29 mouse cellular contexts compared by ENCODE assay signal in the genomic region with DNA sequence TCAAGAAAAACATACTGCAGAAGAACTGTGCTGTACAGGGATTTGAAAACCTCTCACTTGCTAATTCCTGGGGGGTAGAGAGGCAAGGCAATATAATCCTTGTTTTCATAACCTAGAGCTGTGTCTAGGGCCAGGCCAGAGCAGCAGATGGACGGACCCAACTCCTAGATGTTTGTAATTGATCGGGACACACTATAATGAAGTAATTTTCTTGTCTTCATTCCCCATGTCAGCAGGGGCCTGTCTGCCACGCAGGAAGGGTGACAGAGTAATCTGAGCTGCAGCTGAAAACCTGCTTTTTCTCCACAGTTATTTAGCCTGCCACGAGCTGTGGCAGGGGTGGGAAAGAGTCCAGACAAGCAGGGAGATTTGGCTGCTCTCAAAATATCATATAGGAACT.
DNase-seq lines count a peak whose midpoint lies in the region; ATAC-seq lines count a peak whose summit lies in the region.
"Had no signal": no experiment of that assay in that cellular context is flagged by ENCODE, and none has a peak within 500 bp of the region (broad histone marks: within the 10 kb centered on the region; RNA-seq: fewer than 3 reads in every experiment).

No protein-coding gene starts in this region.

- H3K27ac ChIP-seq in kidney, embryonic 15.5 days, result no peak overlapping the region
- H3K27ac ChIP-seq in limb, embryonic 13.5 days, result no peak overlapping the region
- H3K27ac ChIP-seq: embryonic facial prominence, embryonic 15.5 days; heart, adult 2 months; heart, embryonic 13.5 days; limb, embryonic 15.5 days; liver, embryonic 14.5 days; lung, embryonic 15.5 days; neural tube, embryonic 12.5 days had no signal

- DNase-seq in kidney, adult 11 months, result no peak
- DNase-seq in embryo, embryonic 10 days (ENCODE audit: low spot score), result peak; percentile 25
- peak; percentile 1 for DNase-seq in embryo, embryonic 9.5 days (ENCODE audit: extremely low spot score)
- no peak for DNase-seq in right cerebral cortex, adult 18-20 months
- no peak for DNase-seq in layer of hippocampus, postnatal 25 days (ENCODE audit: extremely low spot score in 1 of 2, low spot score in 1 of 2)
- DNase-seq: adrenal gland, adult 8-10 months; cerebellum, adult 8-10 months; cerebellum, postnatal 36 days; gastrocnemius, postnatal 36 days; heart, adult 2 months; heart, postnatal 14 days; kidney, postnatal 14 days; layer of hippocampus, postnatal 36 days; lung, postnatal 4 days; midbrain, embryonic 14.5 days; right cerebral cortex, postnatal 4 days; thymus, postnatal 14 days had no signal

- H3K4me2 ChIP-seq in kidney, embryonic 15.5 days, result no peak overlapping the region
- H3K4me2 ChIP-seq in limb, embryonic 13.5 days (replicated peaks), result no peak overlapping the region
- H3K4me2 ChIP-seq: embryonic facial prominence, embryonic 15.5 days; heart, embryonic 13.5 days; limb, embryonic 15.5 days; lung, embryonic 15.5 days; neural tube, embryonic 12.5 days had no signal

- no peaks in the 10 kb centered on the region for H3K9me3 ChIP-seq in kidney, embryonic 15.5 days (replicated peaks)
- no peaks in the 10 kb centered on the region for H3K9me3 ChIP-seq in limb, embryonic 13.5 days
- H3K9me3 ChIP-seq: embryonic facial prominence, embryonic 15.5 days; heart, embryonic 13.5 days; limb, embryonic 15.5 days; lung, embryonic 15.5 days; neural tube, embryonic 12.5 days had no signal

- H3K4me3 ChIP-seq in kidney, embryonic 15.5 days (replicated peaks), result no peak overlapping the region
- H3K4me3 ChIP-seq in limb, embryonic 13.5 days, result no peak overlapping the region
- H3K4me3 ChIP-seq: embryonic facial prominence, embryonic 15.5 days; heart, adult 2 months; heart, embryonic 13.5 days; limb, embryonic 15.5 days; lung, embryonic 15.5 days; neural tube, embryonic 12.5 days had no signal

- no peaks in the 10 kb centered on the region for H3K4me1 ChIP-seq in kidney, embryonic 15.5 days
- H3K4me1 ChIP-seq in limb, embryonic 13.5 days, result 0 out of 2 replicates have a peak, but pooled peaks cover 3% of the 10 kb centered on the region
- H3K4me1 ChIP-seq: embryonic facial prominence, embryonic 15.5 days; heart, embryonic 13.5 days; limb, embryonic 15.5 days; lung, embryonic 15.5 days; neural tube, embryonic 12.5 days had no signal

- ATAC-seq in kidney, embryonic 15.5 days (replicated peaks; ENCODE audit: low FRiP score), result peak; percentile 74
- ATAC-seq in limb, embryonic 13.5 days (ENCODE audit: low FRiP score, low read depth), result peak; percentile 28; the same call in 1 of the 2 replicates
- ATAC-seq: activated CD4-positive, CD25-positive, alpha-beta regulatory T cell, adult 4 months; forebrain, embryonic 16.5 days; hindbrain, embryonic 16.5 days; intestine, embryonic 16.5 days had no signal

- no peak overlapping the region for H3K9ac ChIP-seq in kidney, embryonic 15.5 days
- H3K9ac ChIP-seq in limb, embryonic 13.5 days, result no peak overlapping the region
- H3K9ac ChIP-seq: embryonic facial prominence, embryonic 15.5 days; heart, embryonic 13.5 days; limb, embryonic 15.5 days; liver, embryonic 14.5 days; lung, embryonic 15.5 days; neural tube, embryonic 12.5 days had no signal

- H3K36me3 ChIP-seq in kidney, embryonic 15.5 days, result no peaks in the 10 kb centered on the region
- H3K36me3 ChIP-seq in limb, embryonic 13.5 days, result no peaks in the 10 kb centered on the region
- H3K36me3 ChIP-seq: embryonic facial prominence, embryonic 15.5 days; heart, embryonic 13.5 days; limb, embryonic 15.5 days; lung, embryonic 15.5 days; neural tube, embryonic 12.5 days had no signal

- no peaks in the 10 kb centered on the region for H3K27me3 ChIP-seq in kidney, embryonic 15.5 days
- no peaks in the 10 kb centered on the region for H3K27me3 ChIP-seq in limb, embryonic 13.5 days
- H3K27me3 ChIP-seq: embryonic facial prominence, embryonic 15.5 days; heart, embryonic 13.5 days; limb, embryonic 15.5 days; lung, embryonic 15.5 days; neural tube, embryonic 12.5 days had no signal

- WGBS in kidney, embryonic 15.5 days, result 23% methylated on average over 4 of the region's 4 CpGs
- WGBS in limb, embryonic 13.5 days, result 22% methylated on average over 4 of the region's 4 CpGs

Comparison
In these comparisons a context has a peak if more than half of its experiments do, and no peak if none do; other contexts are left out.
1. DNase-seq: peak in embryo, embryonic 10 days (single experiment) and embryo, embryonic 9.5 days (single experiment); none in kidney, adult 11 months (single experiment), right cerebral cortex, adult 18-20 months (single experiment) and layer of hippocampus, postnatal 25 days (0 of 2).